Mouse (Mus musculus) embryo, embryonic 10.5 days (tissue): ENCODE measurements around the gene Bcan.
A peak's percentile ranks its signal among the peaks of the same experiment; 100 is the strongest.

ENCODE experiments used
- DNase-seq: peaks from one replicate; pipeline ENCODE4 v3.0.0-alpha.2; 2015; ENCODE audit warnings: low spot score

The Bcan gene

GRCm38 (mm10) chr3:88000181-88000580, at the start of gene Bcan:
Gene Bcan, minus strand, starts transcription at chr3:88000230.
- no peak for DNase-seq

- no peak for DNase-seq
Measured at GRCm38 (mm10) chr3:88049532-88049931, 49.5 kb upstream of the Bcan start.

- DNase-seq = peak; percentile 97
Measured at GRCm38 (mm10) chr3:88042661-88043421, 42.8 kb upstream of the Bcan start, which contains the start of gene Gpatch4. Gene Gpatch4, plus strand, starts transcription at chr3:88043108.

GRCm38 (mm10) chr3:88035561-88036293, 35.7 kb upstream of the Bcan start:
- no peak for DNase-seq

- no peak for DNase-seq
Measured at GRCm38 (mm10) chr3:88033506-88033905, 33.5 kb upstream of the Bcan start.

GRCm38 (mm10) chr3:88030608-88031395, 30.8 kb upstream of the Bcan start:
- DNase-seq = no peak

GRCm38 (mm10) chr3:88027434-88028186, 27.6 kb upstream of the Bcan start, which contains the start of gene Hapln2:
Gene Hapln2, minus strand, starts transcription at chr3:88027583.
- DNase-seq = no peak

- no peak for DNase-seq
Measured at GRCm38 (mm10) chr3:88026823-88027222, 26.8 kb upstream of the Bcan start.

- DNase-seq = peak; percentile 43
Measured at GRCm38 (mm10) chr3:88023192-88024074, 23.4 kb upstream of the Bcan start.

GRCm38 (mm10) chr3:88022322-88023191, 22.5 kb upstream of the Bcan start:
- peak; percentile 96 for DNase-seq

- no peak for DNase-seq
Measured at GRCm38 (mm10) chr3:88010634-88011265, 10.7 kb upstream of the Bcan start.

- no peak for DNase-seq
Measured at GRCm38 (mm10) chr3:88005822-88006786, 6.1 kb upstream of the Bcan start.

GRCm38 (mm10) chr3:88002291-88002976, 2.4 kb upstream of the Bcan start:
- no peak for DNase-seq

- no peak for DNase-seq
Measured at GRCm38 (mm10) chr3:88000816-88001595, 976 bp upstream of the Bcan start.

GRCm38 (mm10) chr3:87999243-87999895, 661 bp downstream of the Bcan start:
- DNase-seq = no peak

- no peak for DNase-seq
Measured at GRCm38 (mm10) chr3:87998747-87999146, 1.3 kb downstream of the Bcan start.
